Comparison of ENCODE assay signal across 10 mouse cellular contexts in the genomic region with DNA sequence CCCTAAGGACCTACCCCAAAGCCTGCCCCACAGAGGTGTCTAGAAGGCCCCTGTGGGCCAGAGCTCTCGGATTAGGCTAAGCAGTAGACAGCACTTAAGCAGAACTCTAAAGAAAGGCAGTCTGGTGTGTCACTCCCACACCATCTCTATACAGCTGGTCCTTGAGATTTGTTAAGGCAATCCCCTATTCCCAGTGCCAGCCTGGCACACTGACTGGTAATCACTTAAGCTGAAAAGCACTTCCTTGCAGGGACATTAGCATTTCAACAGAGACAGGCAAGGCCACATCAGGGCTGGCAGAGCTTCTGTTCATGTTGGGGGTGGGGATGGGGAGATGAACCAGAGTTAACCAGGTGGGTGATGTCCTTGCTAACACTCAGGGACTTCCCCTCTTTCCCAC. TPM values are rescaled to one million over a fixed set of nuclear protein-coding genes. Genes with fewer than 3 reads are reported as not detected.
DNase-seq lines count a peak whose midpoint lies in the region.
"Had no signal": no experiment of that assay in that cellular context is flagged by ENCODE, and none has a peak within 500 bp of the region (broad histone marks: within the 10 kb centered on the region; RNA-seq: fewer than 3 reads in every experiment).

No protein-coding gene starts in this region.

- peak; percentile 21 for DNase-seq in adrenal gland, adult 8-10 months
- no peak for DNase-seq in adrenal gland, postnatal 10 days
- peak; percentile 37 for DNase-seq in layer of hippocampus, adult 11-12 months (ENCODE audit: low spot score)
- DNase-seq in layer of hippocampus, postnatal 25 days (ENCODE audit: extremely low spot score in 1 of 2, low spot score in 1 of 2), result no peak
- peak; percentile 39 for DNase-seq in right cerebral cortex, adult 18-20 months
- DNase-seq in right cerebral cortex, postnatal 4 days, result no peak
- DNase-seq in right cerebral cortex, postnatal 25 days, result peak; percentile 33
- no peak for DNase-seq in gastrocnemius, postnatal 36 days
- DNase-seq: cerebellum, adult 2 months; liver, postnatal 0 days had no signal

- intact Hi-C loops in gastrocnemius, postnatal 36 days (cut with DNase I), result no loop called here

RNA-seq across cellular contexts. Expression of a gene that starts 2.9 kb away (rescaled TPM):
- total RNA-seq in adrenal gland, adult 8-10 months (2022), result 10 to 100 TPM; 29.5 to 40.9 (median 32.2) TPM
- 1 to 10 TPM; 4.1 to 5.4 TPM for total RNA-seq in adrenal gland, postnatal 10 days (2021)
- 10 to 100 TPM; 61.3 to 72.8 TPM for total RNA-seq in layer of hippocampus, postnatal 25 days (2021)
- total RNA-seq in gastrocnemius, postnatal 36 days (2021), result 1 to 10 TPM; 3.7 to 3.9 TPM

RNA-seq across cellular contexts. Expression of a gene that starts 57.6 kb away (rescaled TPM):
- total RNA-seq in adrenal gland, adult 8-10 months (2022), result 100 to 1,000 TPM in 3 of 4 experiments, 10 to 100 TPM in 1; 91.7 to 118 (median 106) TPM
- 100 to 1,000 TPM; 115 to 128 TPM for total RNA-seq in adrenal gland, postnatal 10 days (2021)
- 10 to 100 TPM; 51.8 to 60.4 TPM for total RNA-seq in layer of hippocampus, postnatal 25 days (2021)
- total RNA-seq in gastrocnemius, postnatal 36 days (2021), result 10 to 100 TPM; 60.7 to 64.9 TPM

Comparison
In these comparisons a context has a peak if more than half of its experiments do, and no peak if none do; other contexts are left out.
1. DNase-seq: peak in adrenal gland, adult 8-10 months (single experiment), layer of hippocampus, adult 11-12 months (single experiment), right cerebral cortex, adult 18-20 months (single experiment) and right cerebral cortex, postnatal 25 days (single experiment); none in adrenal gland, postnatal 10 days (single experiment), layer of hippocampus, postnatal 25 days (0 of 2), right cerebral cortex, postnatal 4 days (single experiment) and gastrocnemius, postnatal 36 days (0 of 2).
2. RNA of a gene that starts 2.9 kb away (total RNA-seq): 61.3 to 72.8 TPM in layer of hippocampus, postnatal 25 days and 29.5 to 40.9 TPM in adrenal gland, adult 8-10 months; 4.1 to 5.4 TPM in adrenal gland, postnatal 10 days and 3.7 to 3.9 TPM in gastrocnemius, postnatal 36 days; every median in the first group is over 4 times any median in the second.